Mouse (Mus musculus): ENCODE results near the gene Kdelc2. TPM values are rescaled to one million over a fixed set of nuclear protein-coding genes. Genes with fewer than 3 reads are reported as not detected.

Kdelc2 gene
- polyA plus RNA-seq, 1 experiment = 18.2 TPM

DNA sequence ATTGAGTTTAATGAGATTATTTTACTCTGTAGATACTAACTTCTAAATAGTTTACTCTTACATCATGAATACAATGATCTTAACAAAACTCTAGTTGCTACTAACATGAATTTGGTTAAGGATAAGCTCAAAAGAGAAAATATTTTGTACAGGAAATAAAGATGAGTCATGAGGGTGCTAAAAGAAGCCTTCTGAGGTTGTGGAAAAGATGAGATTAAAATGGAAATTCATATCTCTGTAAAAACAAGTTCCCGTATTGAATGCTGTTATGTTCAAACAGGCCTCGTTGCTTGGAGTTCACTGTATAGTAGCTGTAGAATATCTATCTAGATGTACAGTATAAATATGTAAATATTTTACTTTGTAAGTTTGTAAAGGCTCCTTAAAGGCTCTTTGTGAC, 3.2 kb upstream of the Kdelc2 start:
- no peak for TF ChIP-seq CTCF (IDR thresholded peaks at IDR 0.05; ENCODE audit: low read depth, low read length)
- no peak for TF ChIP-seq POLR2A (IDR thresholded peaks at IDR 0.05; ENCODE audit: borderline replicate concordance, low read depth, low read length)
- Histone ChIP-seq H3K4me3 (ENCODE audit: insufficient read depth, low read length) (no peak overlapping the region), H3K27ac (ENCODE audit: insufficient read depth, low read depth, low read length) (no peak overlapping the region), H3K4me1 (ENCODE audit: control insufficient read depth, insufficient read depth, low read length) (peaks cover 25% of the 10 kb centered on the region)

DNA sequence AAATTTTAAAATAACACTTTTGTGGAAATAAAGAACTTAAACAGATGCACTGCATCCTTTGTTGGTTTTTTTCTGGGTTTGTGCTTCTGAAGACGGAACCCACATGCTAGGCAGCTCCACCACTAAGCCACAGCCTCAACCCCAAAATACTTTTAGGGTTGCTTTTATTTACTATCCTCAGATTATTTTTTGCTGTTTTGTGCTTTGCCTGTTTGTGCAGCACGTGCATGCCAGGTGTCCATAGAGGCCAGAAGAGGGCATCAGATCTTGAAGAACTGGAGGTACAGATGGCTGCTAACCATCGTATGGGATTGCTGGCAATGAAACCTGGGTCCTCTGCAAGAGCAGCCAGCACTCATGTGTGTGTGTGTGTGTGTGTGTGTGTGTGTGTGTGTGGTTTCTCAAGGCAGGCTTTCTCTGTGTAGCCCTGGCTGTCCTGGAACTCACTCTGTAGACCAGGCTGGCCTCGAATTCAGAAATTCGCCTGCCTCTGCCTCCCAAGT, 2.7 kb upstream of the Kdelc2 start:
- H3K4me3 ChIP-seq (ENCODE audit: insufficient read depth, low read length) = no peak overlapping the region
- H3K4me1 ChIP-seq (ENCODE audit: control insufficient read depth, insufficient read depth, low read length) = peaks cover 25% of the 10 kb centered on the region
- no peak for TF ChIP-seq CTCF (IDR thresholded peaks at IDR 0.05; ENCODE audit: low read depth, low read length)
- TF ChIP-seq POLR2A (IDR thresholded peaks at IDR 0.05; ENCODE audit: borderline replicate concordance, low read depth, low read length) = no peak
- no peak overlapping the region for H3K27ac ChIP-seq (ENCODE audit: insufficient read depth, low read depth, low read length)

DNA sequence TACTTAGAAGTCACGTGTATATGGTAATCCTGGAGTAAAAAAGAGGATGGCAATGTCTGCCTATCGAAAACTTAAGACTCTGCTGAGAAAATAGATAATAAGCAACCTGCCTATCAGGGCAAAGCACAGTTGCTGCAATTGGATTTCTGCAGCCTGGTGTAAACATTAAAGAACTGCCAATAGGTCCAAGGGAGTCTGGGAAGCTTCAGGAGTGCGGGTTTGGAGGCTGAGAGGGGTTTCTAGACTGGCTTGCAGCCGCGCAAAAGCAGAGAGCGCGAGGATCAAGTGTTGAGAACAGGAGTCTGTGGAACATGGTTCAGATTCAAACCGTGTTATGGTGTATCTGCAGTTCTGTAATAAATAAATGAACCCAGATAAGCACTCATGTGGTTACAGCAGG, 1.0 kb downstream of the Kdelc2 start:
- H3K4me1 ChIP-seq (ENCODE audit: control insufficient read depth, insufficient read depth, low read length) = peaks cover 33% of the 10 kb centered on the region
- H3K27ac ChIP-seq (ENCODE audit: insufficient read depth, low read depth, low read length) = peak overlapping the region; percentile 85
- H3K4me3 ChIP-seq (ENCODE audit: insufficient read depth, low read length) = peak overlapping the region; percentile 74
- TF ChIP-seq POLR2A (IDR thresholded peaks at IDR 0.05; ENCODE audit: borderline replicate concordance, low read depth, low read length) (no peak), CTCF (IDR thresholded peaks at IDR 0.05; ENCODE audit: low read depth, low read length) (no peak)

DNA sequence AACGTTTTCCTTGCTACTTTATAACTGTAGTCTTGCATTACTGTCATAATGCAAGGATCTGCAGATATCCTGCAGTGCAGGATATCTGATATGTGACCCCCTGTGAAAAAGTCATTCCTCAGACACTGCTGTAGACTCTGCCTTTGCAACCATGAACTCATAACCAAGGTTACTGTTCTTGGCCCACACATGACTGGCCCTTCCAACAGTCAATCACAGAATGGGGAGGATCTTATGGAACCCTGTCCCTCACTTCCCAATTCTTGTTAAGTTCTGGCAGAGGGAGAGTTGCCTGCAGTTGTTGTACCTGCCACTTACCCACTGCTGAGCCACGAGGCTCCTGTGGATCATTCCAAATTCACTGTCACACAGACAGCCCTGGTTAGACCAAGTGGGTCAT, 3.6 kb downstream of the Kdelc2 start:
- H3K4me3 ChIP-seq (ENCODE audit: insufficient read depth, low read length) = peak overlapping the region; percentile 7; the same call in 1 of the 2 replicates
- peaks cover 28% of the 10 kb centered on the region for H3K4me1 ChIP-seq (ENCODE audit: control insufficient read depth, insufficient read depth, low read length)
- TF ChIP-seq POLR2A (IDR thresholded peaks at IDR 0.05; ENCODE audit: borderline replicate concordance, low read depth, low read length) = no peak
- TF ChIP-seq CTCF (IDR thresholded peaks at IDR 0.05; ENCODE audit: low read depth, low read length) = no peak
- H3K27ac ChIP-seq (ENCODE audit: insufficient read depth, low read depth, low read length) = peak overlapping the region; percentile 80

GRCm38 (mm10) chr9:53389109-53389508, 5.3 kb downstream of the Kdelc2 start:
- TF ChIP-seq CTCF (IDR thresholded peaks at IDR 0.05; ENCODE audit: low read depth, low read length) (no peak), POLR2A (IDR thresholded peaks at IDR 0.05; ENCODE audit: borderline replicate concordance, low read depth, low read length) (no peak)
- Histone ChIP-seq H3K27ac (ENCODE audit: insufficient read depth, low read depth, low read length) (no peak overlapping the region), H3K4me3 (ENCODE audit: insufficient read depth, low read length) (no peak overlapping the region), H3K4me1 (ENCODE audit: control insufficient read depth, insufficient read depth, low read length) (peaks cover 28% of the 10 kb centered on the region)

DNA sequence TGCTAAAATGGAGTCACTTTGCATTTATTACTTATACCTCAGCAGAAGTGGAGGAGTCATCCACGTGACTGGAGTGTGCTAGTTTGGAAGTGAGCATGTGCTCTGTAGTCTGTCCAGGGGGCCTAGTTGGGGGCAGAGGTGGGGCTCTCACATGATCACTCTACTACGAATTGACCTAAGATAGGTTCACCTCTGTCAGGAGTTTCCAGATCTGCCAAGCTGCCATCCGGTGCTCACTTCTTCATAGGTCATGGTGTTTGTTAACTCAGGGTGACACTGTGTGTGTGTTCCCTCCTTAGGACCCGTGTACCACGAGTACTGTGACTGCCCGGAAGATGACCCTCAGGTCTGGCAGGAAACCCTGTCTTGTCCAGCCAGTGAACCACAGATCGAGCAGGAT, 6.3 kb downstream of the Kdelc2 start:
- Histone ChIP-seq H3K27ac (ENCODE audit: insufficient read depth, low read depth, low read length) (no peak overlapping the region), H3K4me3 (ENCODE audit: insufficient read depth, low read length) (no peak overlapping the region), H3K4me1 (ENCODE audit: control insufficient read depth, insufficient read depth, low read length) (peaks cover 26% of the 10 kb centered on the region)
- TF ChIP-seq CTCF (IDR thresholded peaks at IDR 0.05; ENCODE audit: low read depth, low read length) = no peak
- TF ChIP-seq POLR2A (IDR thresholded peaks at IDR 0.05; ENCODE audit: borderline replicate concordance, low read depth, low read length) = no peak

- TF ChIP-seq POLR2A (IDR thresholded peaks at IDR 0.05; ENCODE audit: borderline replicate concordance, low read depth, low read length) (no peak), CTCF (IDR thresholded peaks at IDR 0.05; ENCODE audit: low read depth, low read length) (no peak)
- Histone ChIP-seq H3K4me1 (ENCODE audit: control insufficient read depth, insufficient read depth, low read length) (peaks cover 5% of the 10 kb centered on the region), H3K27ac (ENCODE audit: insufficient read depth, low read depth, low read length) (no peak overlapping the region), H3K4me3 (ENCODE audit: insufficient read depth, low read length) (no peak overlapping the region)
Observed at GRCm38 (mm10) chr9:53397685-53398387, 14.0 kb downstream of the Kdelc2 start.

DNA sequence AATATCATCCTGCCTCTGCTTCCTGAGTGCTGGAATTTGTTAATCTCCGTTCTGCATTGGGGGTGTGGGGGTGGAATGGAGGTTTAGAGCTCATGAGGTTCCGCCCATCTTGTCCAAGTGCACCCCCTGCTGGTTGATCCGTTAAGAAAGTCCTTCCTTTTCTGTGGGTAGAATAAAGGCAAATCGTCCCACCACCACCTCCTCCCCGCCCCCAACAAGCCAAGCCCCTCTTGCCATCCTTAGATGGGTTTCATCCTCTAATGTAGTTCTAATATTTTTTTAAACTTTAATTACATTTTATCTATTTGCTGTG, 14.5 kb downstream of the Kdelc2 start:
- peaks cover 5% of the 10 kb centered on the region for H3K4me1 ChIP-seq (ENCODE audit: control insufficient read depth, insufficient read depth, low read length)
- TF ChIP-seq POLR2A (IDR thresholded peaks at IDR 0.05; ENCODE audit: borderline replicate concordance, low read depth, low read length) = no peak
- peak; percentile 61 for TF ChIP-seq CTCF (IDR thresholded peaks at IDR 0.05; ENCODE audit: low read depth, low read length)
- no peak overlapping the region for H3K27ac ChIP-seq (ENCODE audit: insufficient read depth, low read depth, low read length)
- no peak overlapping the region for H3K4me3 ChIP-seq (ENCODE audit: insufficient read depth, low read length)

GRCm38 (mm10) chr9:53399537-53399936, 15.7 kb downstream of the Kdelc2 start:
- H3K4me1 ChIP-seq (ENCODE audit: control insufficient read depth, insufficient read depth, low read length) = peaks cover 8% of the 10 kb centered on the region
- TF ChIP-seq POLR2A (IDR thresholded peaks at IDR 0.05; ENCODE audit: borderline replicate concordance, low read depth, low read length) = no peak
- TF ChIP-seq CTCF (IDR thresholded peaks at IDR 0.05; ENCODE audit: low read depth, low read length) = no peak
- no peak overlapping the region for H3K27ac ChIP-seq (ENCODE audit: insufficient read depth, low read depth, low read length)
- H3K4me3 ChIP-seq (ENCODE audit: insufficient read depth, low read length) = no peak overlapping the region

GRCm38 (mm10) chr9:53400696-53401095, 16.9 kb downstream of the Kdelc2 start:
- peaks cover 13% of the 10 kb centered on the region for H3K4me1 ChIP-seq (ENCODE audit: control insufficient read depth, insufficient read depth, low read length)
- TF ChIP-seq POLR2A (IDR thresholded peaks at IDR 0.05; ENCODE audit: borderline replicate concordance, low read depth, low read length) (no peak), CTCF (IDR thresholded peaks at IDR 0.05; ENCODE audit: low read depth, low read length) (no peak)
- H3K4me3 ChIP-seq (ENCODE audit: insufficient read depth, low read length) = no peak overlapping the region
- no peak overlapping the region for H3K27ac ChIP-seq (ENCODE audit: insufficient read depth, low read depth, low read length)
